Mouse (Mus musculus) E14TG2a.4 (cell line): ENCODE data around the gene Tnrc6a.

Experiments used
- H3K27me3 ChIP-seq: 2 replicates; pipeline ENCODE4 v1.6.1; 2014; ENCODE audit warnings: low read length, control low read depth; ENCODE audit not compliant: insufficient read depth
- H3K36me3 ChIP-seq: 2 replicates; pipeline ENCODE4 v1.6.1; 2014; ENCODE audit warnings: low read length, control low read depth; ENCODE audit not compliant: insufficient read depth
- H3K4me1 ChIP-seq: replicated peaks from 2 replicates; pipeline ENCODE4 v1.6.1; 2014; ENCODE audit warnings: low read depth, low read length, control low read depth
- H3K4me3 ChIP-seq: replicated peaks from 2 replicates; pipeline ENCODE4 v1.5.1; 2014; ENCODE audit warnings: mild to moderate bottlenecking, low read length
- H3K9me3 ChIP-seq: 2 replicates; pipeline ENCODE4 v1.6.1; 2014; ENCODE audit warnings: low read length, control low read depth
- CTCF ChIP-seq: conservative IDR thresholded peaks from 2 replicates; pipeline ENCODE4 v1.5.1; 2014; ENCODE audit warnings: low read length
- NANOG ChIP-seq: IDR thresholded peaks from 2 replicates; pipeline ENCODE4 v1.6.1; 2014; ENCODE audit warnings: borderline replicate concordance, low read length, mixed read lengths
- POU5F1 ChIP-seq: IDR thresholded peaks from 2 replicates; pipeline ENCODE4 v1.6.1; 2014; ENCODE audit warnings: low read length, borderline replicate concordance

Gene Tnrc6a

GRCm38 (mm10) chr7:123123665-123124298, at the start of gene Tnrc6a:
TSS of gene Tnrc6a (plus strand) at chr7:123123885.
- peaks cover 35% of the 10 kb centered on the region for H3K4me1 ChIP-seq
- no peaks in the 10 kb centered on the region for H3K27me3 ChIP-seq
- peak within 1 kb of the TSS; percentile 94 for H3K4me3 ChIP-seq
- TF ChIP-seq CTCF (no peak), POU5F1 (no peak), NANOG (no peak)
- peaks cover 26% of the 10 kb centered on the region for H3K36me3 ChIP-seq
- H3K9me3 ChIP-seq, result no peaks in the 10 kb centered on the region

DNA sequence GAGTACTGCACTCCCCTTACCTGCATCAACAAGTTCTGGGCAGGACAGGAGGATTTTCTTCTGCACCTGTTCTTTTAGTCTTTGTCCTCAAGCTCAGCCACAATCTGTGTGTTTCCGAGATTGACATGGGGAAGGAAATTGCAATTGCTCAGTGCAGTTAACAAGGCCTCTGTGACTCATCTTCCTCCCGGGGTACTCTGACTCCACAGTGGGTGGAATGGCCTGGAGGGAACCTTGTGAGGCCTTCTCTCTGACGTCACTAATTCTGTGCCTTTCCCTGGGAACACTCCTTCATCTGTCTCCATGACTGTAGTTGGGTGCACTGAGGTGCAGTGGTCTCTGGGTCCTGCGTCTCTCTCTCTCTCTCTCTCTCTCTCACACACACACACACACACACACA, 41.4 kb upstream of the Tnrc6a start:
- H3K9me3 ChIP-seq, result no peaks in the 10 kb centered on the region

DNA sequence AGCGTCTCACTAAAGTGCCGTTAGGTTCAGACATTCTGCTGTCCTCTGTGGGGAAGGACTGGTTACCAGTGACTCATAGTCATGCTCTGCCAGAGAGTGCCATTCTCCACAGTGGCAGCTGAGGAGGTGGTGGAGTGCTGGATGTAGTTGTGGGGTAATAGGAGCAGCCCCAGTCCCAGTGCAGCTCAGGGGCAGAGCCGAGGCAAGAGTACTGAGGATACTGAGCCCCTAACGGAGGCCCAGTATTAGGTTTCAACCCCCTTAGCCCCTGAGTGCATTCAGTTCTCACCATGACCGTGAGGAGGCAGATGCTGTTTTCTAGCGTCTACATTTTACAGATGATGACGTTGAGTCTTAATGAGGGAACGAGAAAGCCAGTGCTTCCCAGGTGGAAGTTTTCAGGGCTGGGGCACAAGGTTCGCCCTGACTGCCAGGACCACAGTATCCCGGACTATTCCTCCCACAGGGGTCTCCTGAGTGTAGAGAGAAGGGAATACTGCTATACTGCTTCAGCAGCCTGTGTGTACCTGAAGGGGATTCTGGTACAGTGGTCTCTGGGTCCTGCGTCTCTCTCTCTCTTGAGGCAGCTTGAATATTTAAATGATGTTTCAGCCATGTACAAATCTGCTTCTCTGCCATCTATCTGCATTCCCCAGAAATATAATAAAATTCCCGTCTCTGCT, 40.1 kb upstream of the Tnrc6a start:
- H3K27me3 ChIP-seq, result no peaks in the 10 kb centered on the region
- TF ChIP-seq POU5F1 (no peak), NANOG (no peak), CTCF (no peak)

More for the DNA sequence above, 41.4 kb upstream of the Tnrc6a start:
- TF ChIP-seq NANOG (no peak), CTCF (no peak), POU5F1 (no peak)
- no peaks in the 10 kb centered on the region for H3K36me3 ChIP-seq
- H3K27me3 ChIP-seq, result no peaks in the 10 kb centered on the region
- peaks cover 37% of the 10 kb centered on the region for H3K4me1 ChIP-seq
- no peak overlapping the region for H3K4me3 ChIP-seq

GRCm38 (mm10) chr7:123084180-123084691, 39.4 kb upstream of the Tnrc6a start:
- Histone ChIP-seq H3K4me3 (peak overlapping the region; percentile 14; the same call in 1 of the 2 replicates), H3K36me3 (no peaks in the 10 kb centered on the region), H3K9me3 (no peaks in the 10 kb centered on the region), H3K27me3 (no peaks in the 10 kb centered on the region), H3K4me1 (peaks cover 37% of the 10 kb centered on the region)
- TF ChIP-seq POU5F1 (no peak), NANOG (no peak), CTCF (no peak)

More for the DNA sequence above, 40.1 kb upstream of the Tnrc6a start:
- Histone ChIP-seq H3K36me3 (no peaks in the 10 kb centered on the region), H3K4me3 (no peak overlapping the region), H3K9me3 (no peaks in the 10 kb centered on the region), H3K4me1 (peaks cover 37% of the 10 kb centered on the region)

DNA sequence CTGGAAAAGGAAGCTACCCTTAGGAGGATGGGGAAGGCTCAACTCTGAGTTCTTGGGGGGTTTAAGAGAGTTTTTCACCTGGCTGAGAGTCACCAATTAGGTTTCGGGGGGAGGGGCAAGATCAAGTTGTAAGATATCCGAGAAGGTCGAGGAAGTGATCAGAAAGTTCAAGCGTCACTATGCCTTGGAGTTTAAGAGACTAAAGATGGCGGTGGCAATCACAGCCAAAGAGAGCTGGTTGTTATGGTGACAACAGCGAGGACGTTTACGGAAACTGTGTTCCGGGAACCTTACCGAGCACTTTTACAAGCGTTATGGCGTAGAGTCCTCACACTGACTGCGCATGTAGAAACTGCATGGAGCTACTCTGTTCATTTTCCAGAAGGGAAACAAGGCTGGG, 39.0 kb upstream of the Tnrc6a start:
- Histone ChIP-seq H3K9me3 (no peaks in the 10 kb centered on the region), H3K4me1 (peaks cover 37% of the 10 kb centered on the region), H3K4me3 (peak overlapping the region; percentile 14; the same call in 1 of the 2 replicates), H3K27me3 (no peaks in the 10 kb centered on the region), H3K36me3 (no peaks in the 10 kb centered on the region)
- TF ChIP-seq POU5F1, result no peak
- no peak for TF ChIP-seq CTCF
- no peak for TF ChIP-seq NANOG

- Histone ChIP-seq H3K27me3 (no peaks in the 10 kb centered on the region), H3K4me3 (no peak overlapping the region), H3K9me3 (no peaks in the 10 kb centered on the region), H3K4me1 (peaks cover 34% of the 10 kb centered on the region), H3K36me3 (no peaks in the 10 kb centered on the region)
- no peak for TF ChIP-seq NANOG
- no peak for TF ChIP-seq CTCF
- no peak for TF ChIP-seq POU5F1
These were observed 34.8 kb upstream of the Tnrc6a start for GRCm38 (mm10) chr7:123088920-123089319.

DNA sequence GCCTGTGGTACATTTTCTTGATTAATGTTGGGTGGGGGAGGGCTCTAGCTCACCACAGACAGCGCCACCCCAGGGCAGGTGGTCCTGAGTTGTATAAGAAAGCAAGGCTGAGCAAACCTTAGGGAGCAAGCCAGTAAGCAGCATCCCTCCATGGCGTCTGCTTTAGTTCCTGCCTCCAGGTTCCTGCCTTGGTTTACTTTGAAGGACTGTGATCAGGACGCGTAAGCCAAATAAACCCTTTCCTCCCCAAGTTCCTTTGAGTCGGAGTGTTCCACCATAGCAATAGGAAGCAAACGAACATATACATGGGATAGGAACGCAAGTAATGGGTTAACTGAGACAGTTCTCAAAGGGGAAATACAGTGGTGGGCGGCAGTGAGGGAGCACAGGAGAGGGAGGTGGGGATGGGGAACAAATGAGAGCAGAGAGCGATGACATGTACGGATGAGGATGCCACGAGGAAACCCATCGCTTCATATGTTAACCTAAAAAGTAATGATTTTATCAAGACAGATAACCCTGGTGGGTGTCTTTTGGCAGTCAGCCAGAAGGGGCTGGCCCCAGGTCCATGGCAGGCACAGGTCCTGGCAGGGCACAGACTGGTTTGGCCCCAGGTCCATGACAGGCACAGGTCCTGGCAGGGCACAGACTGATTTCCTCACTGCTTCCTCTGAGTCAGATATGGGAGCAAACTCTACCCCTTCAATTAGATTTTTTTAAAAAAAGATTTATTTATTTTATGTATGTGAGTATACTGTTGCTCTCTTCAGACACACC, 27.2 kb upstream of the Tnrc6a start:
- Histone ChIP-seq H3K4me3 (no peak overlapping the region), H3K9me3 (peaks cover 4% of the 10 kb centered on the region; the same call in 1 of the 2 replicates), H3K36me3 (no peaks in the 10 kb centered on the region), H3K4me1 (peaks cover 39% of the 10 kb centered on the region), H3K27me3 (no peaks in the 10 kb centered on the region)
- no peak for TF ChIP-seq POU5F1
- TF ChIP-seq NANOG, result no peak
- 0 out of 2 replicates have a peak, but pooled peaks have one; percentile 6 for TF ChIP-seq CTCF
